Comparison of ENCODE assay signal across 9 mouse cellular contexts in genomic region chr8:85481900-85482299, GRCm38 (mm10). TPM values are rescaled to one million over a fixed set of nuclear protein-coding genes. Genes with fewer than 3 reads are reported as not detected.
DNase-seq lines count a peak whose midpoint lies in the region; ATAC-seq and TF ChIP-seq lines count a peak whose summit lies in the region.
"Had no signal": no experiment of that assay in that cellular context is flagged by ENCODE, and none has a peak within 500 bp of the region (broad histone marks: within the 10 kb centered on the region; RNA-seq: fewer than 3 reads in every experiment).

No protein-coding gene starts in this region.

- H3K9ac ChIP-seq in forebrain, embryonic 16.5 days (replicated peaks; ENCODE audit: low read depth, low read length): 0 out of 2 replicates have a peak overlapping the region, but pooled peaks have one; percentile 18
- no peak overlapping the region for H3K9ac ChIP-seq in kidney, embryonic 15.5 days
- no peak overlapping the region for H3K9ac ChIP-seq in liver, embryonic 14.5 days (replicated peaks)

- peak overlapping the region; percentile 70 for H3K4me3 ChIP-seq in E14TG2a.4 (replicated peaks; ENCODE audit: low read length)
- H3K4me3 ChIP-seq in forebrain, embryonic 16.5 days (replicated peaks; ENCODE audit: low read length): no peak overlapping the region
- no peak overlapping the region for H3K4me3 ChIP-seq in kidney, embryonic 15.5 days (replicated peaks)
- no peak overlapping the region for H3K4me3 ChIP-seq in liver, embryonic 14.5 days (ENCODE audit: insufficient read depth in 1 of 2, low read depth in 2 of 2, low read length in 2 of 2)
- H3K4me3 ChIP-seq: erythroblast, embryonic 14.5 days had no signal

- ATAC-seq in forebrain, embryonic 16.5 days: peak; percentile 43; the same call in 1 of the 2 replicates
- ATAC-seq in kidney, embryonic 15.5 days (replicated peaks; ENCODE audit: low FRiP score): peak; percentile 46; the same call in 1 of the 2 replicates
- ATAC-seq in liver, embryonic 14.5 days (ENCODE audit: insufficient read depth): peak; percentile 33; the same call in 1 of the 2 replicates

- H3K36me3 ChIP-seq in E14TG2a.4 (ENCODE audit: insufficient read depth, low read length): no peaks in the 10 kb centered on the region
- H3K36me3 ChIP-seq in forebrain, embryonic 16.5 days (ENCODE audit: control insufficient read depth, insufficient read depth): no peaks in the 10 kb centered on the region
- no peaks in the 10 kb centered on the region for H3K36me3 ChIP-seq in kidney, embryonic 15.5 days
- no peaks in the 10 kb centered on the region for H3K36me3 ChIP-seq in liver, embryonic 14.5 days (replicated peaks; ENCODE audit: control insufficient read depth, insufficient read depth, low read depth)

- peaks cover 5% of the 10 kb centered on the region for H3K9me3 ChIP-seq in E14TG2a.4 (ENCODE audit: low read length)
- H3K9me3 ChIP-seq in forebrain, embryonic 16.5 days (ENCODE audit: control insufficient read depth, low read length): no peaks in the 10 kb centered on the region
- H3K9me3 ChIP-seq in kidney, embryonic 15.5 days (replicated peaks): no peaks in the 10 kb centered on the region
- no peaks in the 10 kb centered on the region for H3K9me3 ChIP-seq in liver, embryonic 14.5 days (ENCODE audit: control insufficient read depth, low read length)

- H3K4me1 ChIP-seq in E14TG2a.4 (replicated peaks; ENCODE audit: low read depth, low read length): peaks cover 51% of the 10 kb centered on the region
- 0 out of 2 replicates have a peak, but pooled peaks cover 2% of the 10 kb centered on the region for H3K4me1 ChIP-seq in forebrain, embryonic 16.5 days (replicated peaks; ENCODE audit: control insufficient read depth, insufficient read depth, low read length)
- peaks cover 5% of the 10 kb centered on the region; the same call in 1 of the 2 replicates for H3K4me1 ChIP-seq in kidney, embryonic 15.5 days
- H3K4me1 ChIP-seq in liver, embryonic 14.5 days (replicated peaks; ENCODE audit: control insufficient read depth in 2 of 2, insufficient read depth in 2 of 2, low read length in 1 of 2): peaks cover 0 to 6% of the 10 kb centered on the region in 2 experiments; a peak in 1 of 4 replicates

- H3K4me2 ChIP-seq in forebrain, embryonic 16.5 days (ENCODE audit: low read length): peak overlapping the region; percentile 13; the same call in 1 of the 2 replicates
- peak overlapping the region; percentile 22 for H3K4me2 ChIP-seq in kidney, embryonic 15.5 days
- no peak overlapping the region for H3K4me2 ChIP-seq in liver, embryonic 14.5 days (ENCODE audit: low read depth)

- no peaks in the 10 kb centered on the region for H3K27me3 ChIP-seq in E14TG2a.4 (ENCODE audit: insufficient read depth, low read length)
- no peaks in the 10 kb centered on the region for H3K27me3 ChIP-seq in forebrain, embryonic 16.5 days (replicated peaks; ENCODE audit: control insufficient read depth, insufficient read depth, low read length)
- H3K27me3 ChIP-seq in kidney, embryonic 15.5 days: no peaks in the 10 kb centered on the region
- no peaks in the 10 kb centered on the region for H3K27me3 ChIP-seq in liver, embryonic 14.5 days (ENCODE audit: control insufficient read depth, insufficient read depth, low read length)

- no peak for TF ChIP-seq CTCF in E14TG2a.4 (conservative IDR thresholded peaks at IDR 0.05; ENCODE audit: low read length)
- TF ChIP-seq CTCF in liver, embryonic 14.5 days (IDR thresholded peaks at IDR 0.05; ENCODE audit: low read depth): peak; percentile 17; the same call in 1 of the 2 replicates

- TF ChIP-seq EP300 in liver, embryonic 14.5 days (IDR thresholded peaks at IDR 0.05; ENCODE audit: low read depth): no peak

- no peak overlapping the region for H3K27ac ChIP-seq in forebrain, embryonic 16.5 days (ENCODE audit: low read length)
- H3K27ac ChIP-seq in kidney, embryonic 15.5 days: no peak overlapping the region
- no peak overlapping the region for H3K27ac ChIP-seq in liver, embryonic 14.5 days

- 27% methylated on average over 10 of the region's 10 CpGs for WGBS in forebrain, embryonic 16.5 days
- WGBS in kidney, embryonic 15.5 days: 35% methylated on average over 10 of the region's 10 CpGs
- 18% methylated on average over 10 of the region's 10 CpGs for WGBS in liver, embryonic 14.5 days (ENCODE audit: insufficient replicate concordance)

- DNase-seq in adrenal gland, postnatal 14 days: peak; percentile 35
- no peak for DNase-seq in adrenal gland, postnatal 4 days (ENCODE audit: low spot score in 2 of 2)
- DNase-seq in liver, embryonic 14.5 days (ENCODE audit: low read depth in 3 of 3, low spot score in 3 of 3): no peak
- DNase-seq in natural killer cell, adult 2 months (ENCODE audit: low spot score in 2 of 2): peak; percentile 55 to 63
- DNase-seq in thymus, postnatal 4 days: peak; percentile 63

RNA-seq across cellular contexts. Expression of gene Gpt2, which starts 10.5 kb away (rescaled TPM):
- 91.9 and 135 TPM in 2 replicates for total RNA-seq in adrenal gland, postnatal 14 days (2021)
- 10 to 100 TPM; 53.9 to 63.7 TPM for total RNA-seq in adrenal gland, postnatal 4 days (2021)
- 39.1 and 44.7 TPM in 2 replicates for polyA plus RNA-seq in forebrain, embryonic 16.5 days (2015; fragmentation: Nextera tagmentation; extraction: Ambion mirVana)
- 21.4 and 21.5 TPM in 2 replicates for polyA plus RNA-seq in kidney, embryonic 15.5 days (2015; fragmentation: Nextera tagmentation; extraction: Ambion mirVana)
- 8.1 and 8.7 TPM in 2 replicates for polyA plus RNA-seq in liver, embryonic 14.5 days (2012; rRNA removed)
- 13.1 and 15.5 TPM in 2 replicates for polyA plus RNA-seq in liver, embryonic 14.5 days (2014; fragmentation: Nextera tagmentation; extraction: Ambion mirVana)
- polyA plus RNA-seq: erythroblast, embryonic 14.5 days had no signal

RNA-seq across cellular contexts. Expression of gene 4921524J17Rik, which starts 49.3 kb away (rescaled TPM):
- total RNA-seq in adrenal gland, postnatal 14 days (2021): 35.9 and 38.1 TPM in 2 replicates
- 10 to 100 TPM; 36.1 to 37.5 TPM for total RNA-seq in adrenal gland, postnatal 4 days (2021)
- polyA plus RNA-seq in forebrain, embryonic 16.5 days (2015; fragmentation: Nextera tagmentation; extraction: Ambion mirVana): 71.5 and 83.9 TPM in 2 replicates
- 42.8 and 46.2 TPM in 2 replicates for polyA plus RNA-seq in kidney, embryonic 15.5 days (2015; fragmentation: Nextera tagmentation; extraction: Ambion mirVana)
- polyA plus RNA-seq in liver, embryonic 14.5 days (2012; rRNA removed): 5.4 and 7.0 TPM in 2 replicates
- polyA plus RNA-seq in liver, embryonic 14.5 days (2014; fragmentation: Nextera tagmentation; extraction: Ambion mirVana): 15.4 and 17.1 TPM in 2 replicates

Comparison
In these comparisons a context has a peak if more than half of its experiments do, and no peak if none do; other contexts are left out.
1. DNase-seq: peak in adrenal gland, postnatal 14 days (single experiment), natural killer cell, adult 2 months (2 of 2) and thymus, postnatal 4 days (single experiment); none in adrenal gland, postnatal 4 days (0 of 2) and liver, embryonic 14.5 days (0 of 3).
2. Peak in every context shown above with its lines, with median percentiles within 50 percentile points of each other: ATAC-seq.